Mouse (Mus musculus): ENCODE data around the gene Rasl11a. TPM values are rescaled to one million over a fixed set of nuclear protein-coding genes. Genes with fewer than 3 reads are reported as not detected.

Gene Rasl11a
- total RNA-seq (2017) = 1.2 TPM in 2 replicates

- peak; percentile 88 for ATAC-seq (replicated peaks; ENCODE audit: low read depth, poor library complexity, severe bottlenecking)
These were observed at the start of gene Rasl11a for GRCm38 (mm10) chr5:146844945-146845365. Rasl11a (plus strand) TSS chr5:146845071.

- no peak for ATAC-seq (replicated peaks; ENCODE audit: low read depth, poor library complexity, severe bottlenecking)
These were observed 49.1 kb upstream of the Rasl11a start for GRCm38 (mm10) chr5:146795728-146796127.

GRCm38 (mm10) chr5:146798031-146798430 lies 46.8 kb upstream of the Rasl11a start:
- ATAC-seq (replicated peaks; ENCODE audit: low read depth, poor library complexity, severe bottlenecking) = no peak

GRCm38 (mm10) chr5:146806004-146806430 lies 38.9 kb upstream of the Rasl11a start:
- ATAC-seq (replicated peaks; ENCODE audit: low read depth, poor library complexity, severe bottlenecking) = peak; percentile 81

- ATAC-seq (replicated peaks; ENCODE audit: low read depth, poor library complexity, severe bottlenecking) = no peak
These were observed 34.9 kb upstream of the Rasl11a start for GRCm38 (mm10) chr5:146809951-146810350.

GRCm38 (mm10) chr5:146812866-146813265 lies 32.0 kb upstream of the Rasl11a start:
- ATAC-seq (replicated peaks; ENCODE audit: low read depth, poor library complexity, severe bottlenecking) = no peak

GRCm38 (mm10) chr5:146813421-146813820 lies 31.4 kb upstream of the Rasl11a start:
- no peak for ATAC-seq (replicated peaks; ENCODE audit: low read depth, poor library complexity, severe bottlenecking)

GRCm38 (mm10) chr5:146815394-146815793 lies 29.5 kb upstream of the Rasl11a start:
- ATAC-seq (replicated peaks; ENCODE audit: low read depth, poor library complexity, severe bottlenecking) = no peak; the same call in 1 of the 2 replicates

GRCm38 (mm10) chr5:146817583-146817982 lies 27.3 kb upstream of the Rasl11a start:
- ATAC-seq (replicated peaks; ENCODE audit: low read depth, poor library complexity, severe bottlenecking) = no peak

- peak; percentile 78 for ATAC-seq (replicated peaks; ENCODE audit: low read depth, poor library complexity, severe bottlenecking)
These were observed 25.8 kb upstream of the Rasl11a start for GRCm38 (mm10) chr5:146818906-146819623.

- ATAC-seq (replicated peaks; ENCODE audit: low read depth, poor library complexity, severe bottlenecking) = no peak
These were observed 21.9 kb upstream of the Rasl11a start for GRCm38 (mm10) chr5:146823005-146823404.

GRCm38 (mm10) chr5:146829528-146829927 lies 15.3 kb upstream of the Rasl11a start:
- peak; percentile 61 for ATAC-seq (replicated peaks; ENCODE audit: low read depth, poor library complexity, severe bottlenecking)

GRCm38 (mm10) chr5:146832435-146832768 lies 12.5 kb upstream of the Rasl11a start:
- ATAC-seq (replicated peaks; ENCODE audit: low read depth, poor library complexity, severe bottlenecking) = peak; percentile 8

- peak; percentile 84 for ATAC-seq (replicated peaks; ENCODE audit: low read depth, poor library complexity, severe bottlenecking)
These were observed 12.0 kb upstream of the Rasl11a start, which contains the start of gene Rpl21 for GRCm38 (mm10) chr5:146832769-146833448. Rpl21 (plus strand) TSS chr5:146832890.

GRCm38 (mm10) chr5:146833673-146834201 lies 11.1 kb upstream of the Rasl11a start:
- no peak for ATAC-seq (replicated peaks; ENCODE audit: low read depth, poor library complexity, severe bottlenecking)

GRCm38 (mm10) chr5:146834959-146835358 lies 9.9 kb upstream of the Rasl11a start:
- peak; percentile 7 for ATAC-seq (replicated peaks; ENCODE audit: low read depth, poor library complexity, severe bottlenecking)

- ATAC-seq (replicated peaks; ENCODE audit: low read depth, poor library complexity, severe bottlenecking) = no peak
These were observed 6.7 kb upstream of the Rasl11a start for GRCm38 (mm10) chr5:146837967-146838720.

GRCm38 (mm10) chr5:146838836-146839648 lies 5.8 kb upstream of the Rasl11a start:
- ATAC-seq (replicated peaks; ENCODE audit: low read depth, poor library complexity, severe bottlenecking) = no peak

GRCm38 (mm10) chr5:146839760-146840159 lies 5.1 kb upstream of the Rasl11a start:
- no peak for ATAC-seq (replicated peaks; ENCODE audit: low read depth, poor library complexity, severe bottlenecking)

- ATAC-seq (replicated peaks; ENCODE audit: low read depth, poor library complexity, severe bottlenecking) = no peak
These were observed 4.4 kb upstream of the Rasl11a start for GRCm38 (mm10) chr5:146840422-146840821.
